Mouse (Mus musculus): ENCODE results near the gene Hnf1b. TPM values are rescaled to one million over a fixed set of nuclear protein-coding genes. Genes with fewer than 3 reads are reported as not detected.
A peak's percentile ranks its signal among the peaks of the same experiment; 100 is the strongest.

Hnf1b gene
- polyA plus RNA-seq, 1 experiment from 2014 or later = 4.8 TPM

- 6% methylated on average over 2 of the region's 2 CpGs for WGBS
- no peak overlapping the region for H3K9ac ChIP-seq (ENCODE audit: low read length)
- no peak overlapping the region for H3K27ac ChIP-seq (replicated peaks)
- no peak for DNase-seq (ENCODE audit: low spot score)
- ATAC-seq (ENCODE audit: low FRiP score, low TSS enrichment) = no peak
- H3K4me2 ChIP-seq (replicated peaks; ENCODE audit: low read depth) = no peak overlapping the region
- H3K9me3 ChIP-seq (ENCODE audit: control insufficient read depth, low read length) = no peaks in the 10 kb centered on the region
- no peaks in the 10 kb centered on the region for H3K36me3 ChIP-seq (ENCODE audit: control insufficient read depth, insufficient read depth, low read length)
- H3K27me3 ChIP-seq (ENCODE audit: control insufficient read depth, insufficient read depth, low read length) = peaks cover 7% of the 10 kb centered on the region; the same call in 1 of the 2 replicates
- no peak overlapping the region for H3K4me3 ChIP-seq (ENCODE audit: low read depth, low read length)
- H3K4me1 ChIP-seq (replicated peaks; ENCODE audit: control insufficient read depth, insufficient read depth) = no peaks in the 10 kb centered on the region
- TF ChIP-seq EP300 (optimal IDR thresholded peaks at IDR 0.05) (no peak), CTCF (IDR thresholded peaks at IDR 0.05; ENCODE audit: low read depth) (no peak)
These were observed 4.8 kb downstream of the Hnf1b start for GRCm38 (mm10) chr11:83854707-83855106.

GRCm38 (mm10) chr11:83857256-83857655 is 7.4 kb downstream of the Hnf1b start:
- no peak for TF ChIP-seq CTCF (IDR thresholded peaks at IDR 0.05; ENCODE audit: low read depth)
- no peak for TF ChIP-seq EP300 (optimal IDR thresholded peaks at IDR 0.05)
- WGBS = 85% methylated on average over 1 of the region's 1 CpGs
- H3K4me3 ChIP-seq (ENCODE audit: low read depth, low read length) = no peak overlapping the region
- ATAC-seq (ENCODE audit: low FRiP score, low TSS enrichment) (no peak), DNase-seq (ENCODE audit: low spot score) (no peak)
- H3K4me2 ChIP-seq (replicated peaks; ENCODE audit: low read depth) = no peak overlapping the region
- H3K4me1 ChIP-seq (replicated peaks; ENCODE audit: control insufficient read depth, insufficient read depth) = no peaks in the 10 kb centered on the region
- H3K27ac ChIP-seq (replicated peaks) = no peak overlapping the region
- H3K9ac ChIP-seq (ENCODE audit: low read length) = no peak overlapping the region
- H3K27me3 ChIP-seq (ENCODE audit: control insufficient read depth, insufficient read depth, low read length) = 0 out of 2 replicates have a peak, but pooled peaks cover 4% of the 10 kb centered on the region
- H3K36me3 ChIP-seq (ENCODE audit: control insufficient read depth, insufficient read depth, low read length) = no peaks in the 10 kb centered on the region
- H3K9me3 ChIP-seq (ENCODE audit: control insufficient read depth, low read length) = no peaks in the 10 kb centered on the region

DNA sequence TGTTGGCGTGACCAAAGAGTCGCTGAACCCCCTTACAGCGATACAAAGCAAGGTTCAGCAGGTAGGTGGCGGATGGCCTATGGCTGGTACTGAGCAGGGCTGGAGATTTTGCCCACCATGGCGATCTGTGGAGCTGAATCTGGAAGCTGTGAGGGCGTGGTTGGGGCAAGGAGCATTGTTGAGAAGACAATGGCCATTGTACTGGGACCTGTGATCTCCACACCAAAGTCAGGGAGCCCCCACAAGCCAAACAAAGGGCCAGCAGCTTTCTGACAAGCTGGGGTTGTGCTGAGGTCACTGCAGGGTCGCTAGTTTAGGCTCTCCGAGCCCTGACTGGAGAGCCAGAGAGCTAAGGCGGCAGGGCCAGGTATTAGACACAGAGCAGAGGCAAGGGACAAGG is 15.4 kb downstream of the Hnf1b start:
- Histone ChIP-seq H3K4me2 (replicated peaks; ENCODE audit: low read depth) (no peak overlapping the region), H3K9ac (ENCODE audit: low read length) (no peak overlapping the region), H3K27me3 (ENCODE audit: control insufficient read depth, insufficient read depth, low read length) (no peaks in the 10 kb centered on the region), H3K9me3 (ENCODE audit: control insufficient read depth, low read length) (no peaks in the 10 kb centered on the region), H3K27ac (replicated peaks) (no peak overlapping the region), H3K36me3 (ENCODE audit: control insufficient read depth, insufficient read depth, low read length) (no peaks in the 10 kb centered on the region), H3K4me1 (replicated peaks; ENCODE audit: control insufficient read depth, insufficient read depth) (no peaks in the 10 kb centered on the region), H3K4me3 (ENCODE audit: low read depth, low read length) (no peak overlapping the region)
- ATAC-seq (ENCODE audit: low FRiP score, low TSS enrichment) (no peak), DNase-seq (ENCODE audit: low spot score) (no peak)
- no peak for TF ChIP-seq CTCF (IDR thresholded peaks at IDR 0.05; ENCODE audit: low read depth)
- no peak for TF ChIP-seq EP300 (optimal IDR thresholded peaks at IDR 0.05)
- WGBS = 50% methylated on average over 9 of the region's 9 CpGs

GRCm38 (mm10) chr11:83867571-83867970 is 17.7 kb downstream of the Hnf1b start:
- Histone ChIP-seq H3K9ac (ENCODE audit: low read length) (no peak overlapping the region), H3K4me3 (ENCODE audit: low read depth, low read length) (no peak overlapping the region), H3K27me3 (ENCODE audit: control insufficient read depth, insufficient read depth, low read length) (no peaks in the 10 kb centered on the region), H3K4me1 (replicated peaks; ENCODE audit: control insufficient read depth, insufficient read depth) (no peaks in the 10 kb centered on the region), H3K27ac (replicated peaks) (0 out of 2 replicates have a peak overlapping the region, but pooled peaks have one; percentile 13), H3K36me3 (ENCODE audit: control insufficient read depth, insufficient read depth, low read length) (no peaks in the 10 kb centered on the region), H3K4me2 (replicated peaks; ENCODE audit: low read depth) (no peak overlapping the region), H3K9me3 (ENCODE audit: control insufficient read depth, low read length) (no peaks in the 10 kb centered on the region)
- TF ChIP-seq EP300 (optimal IDR thresholded peaks at IDR 0.05) (no peak), CTCF (IDR thresholded peaks at IDR 0.05; ENCODE audit: low read depth) (no peak)
- WGBS = 65% methylated on average over 3 of the region's 3 CpGs
- no peak for ATAC-seq (ENCODE audit: low FRiP score, low TSS enrichment)
- DNase-seq (ENCODE audit: low spot score) = no peak

DNA sequence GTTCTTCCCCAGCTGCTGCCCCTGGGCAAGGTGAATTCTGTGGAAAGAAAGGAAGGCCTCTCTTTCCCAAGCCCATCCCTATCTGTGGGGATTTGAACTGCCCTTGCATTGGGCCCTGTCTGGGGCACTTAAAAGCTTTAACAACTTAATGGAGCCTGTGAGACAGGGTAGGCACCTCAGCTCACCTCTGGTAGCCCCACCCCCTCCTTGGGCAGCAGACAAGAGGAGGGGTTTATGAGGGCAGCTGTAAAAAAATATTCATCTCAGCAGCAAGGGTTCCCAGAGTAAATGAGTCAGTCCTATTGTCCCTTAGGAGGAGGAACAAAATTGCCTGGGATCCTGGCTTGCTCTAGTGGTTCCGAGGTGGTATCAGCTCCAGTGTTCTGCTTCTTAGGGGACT is 19.3 kb downstream of the Hnf1b start:
- Histone ChIP-seq H3K4me2 (replicated peaks; ENCODE audit: low read depth) (no peak overlapping the region), H3K4me1 (replicated peaks; ENCODE audit: control insufficient read depth, insufficient read depth) (no peaks in the 10 kb centered on the region), H3K9ac (ENCODE audit: low read length) (no peak overlapping the region), H3K4me3 (ENCODE audit: low read depth, low read length) (no peak overlapping the region), H3K9me3 (ENCODE audit: control insufficient read depth, low read length) (no peaks in the 10 kb centered on the region), H3K36me3 (ENCODE audit: control insufficient read depth, insufficient read depth, low read length) (no peaks in the 10 kb centered on the region), H3K27me3 (ENCODE audit: control insufficient read depth, insufficient read depth, low read length) (no peaks in the 10 kb centered on the region), H3K27ac (replicated peaks) (no peak overlapping the region)
- no peak for DNase-seq (ENCODE audit: low spot score)
- TF ChIP-seq CTCF (IDR thresholded peaks at IDR 0.05; ENCODE audit: low read depth) (no peak), EP300 (optimal IDR thresholded peaks at IDR 0.05) (no peak)
- ATAC-seq (ENCODE audit: low FRiP score, low TSS enrichment) = no peak
- 50% methylated on average over 1 of the region's 1 CpGs for WGBS

DNA sequence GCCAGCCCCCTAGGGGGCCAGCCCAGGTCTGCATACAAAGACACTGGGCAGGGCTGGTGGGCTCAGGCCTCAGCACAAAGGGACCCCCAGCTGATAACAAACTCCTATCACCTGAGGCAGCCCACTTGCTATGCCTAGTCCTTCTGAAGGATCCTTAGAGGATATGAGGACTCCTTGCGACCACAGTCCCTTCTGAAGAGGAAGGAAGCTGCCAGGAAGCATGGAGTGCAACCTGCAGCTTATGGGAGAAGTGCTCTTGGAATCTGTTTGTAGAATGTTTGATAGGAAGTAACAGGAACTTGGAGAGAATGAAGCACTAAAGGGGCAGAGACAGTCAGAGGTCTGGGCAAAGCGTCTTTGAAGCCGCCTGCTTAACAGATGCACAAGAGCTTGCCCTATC is 19.8 kb downstream of the Hnf1b start:
- WGBS = 76% methylated on average over 3 of the region's 3 CpGs
- no peaks in the 10 kb centered on the region for H3K36me3 ChIP-seq (ENCODE audit: control insufficient read depth, insufficient read depth, low read length)
- no peaks in the 10 kb centered on the region for H3K9me3 ChIP-seq (ENCODE audit: control insufficient read depth, low read length)
- no peak for TF ChIP-seq CTCF (IDR thresholded peaks at IDR 0.05; ENCODE audit: low read depth)
- no peak for TF ChIP-seq EP300 (optimal IDR thresholded peaks at IDR 0.05)
- H3K9ac ChIP-seq (ENCODE audit: low read length) = no peak overlapping the region
- DNase-seq (ENCODE audit: low spot score) (no peak), ATAC-seq (ENCODE audit: low FRiP score, low TSS enrichment) (no peak)
- no peaks in the 10 kb centered on the region for H3K27me3 ChIP-seq (ENCODE audit: control insufficient read depth, insufficient read depth, low read length)
- H3K4me2 ChIP-seq (replicated peaks; ENCODE audit: low read depth) = no peak overlapping the region
- H3K4me1 ChIP-seq (replicated peaks; ENCODE audit: control insufficient read depth, insufficient read depth) = no peaks in the 10 kb centered on the region
- H3K4me3 ChIP-seq (ENCODE audit: low read depth, low read length) = no peak overlapping the region
- no peak overlapping the region for H3K27ac ChIP-seq (replicated peaks)

Measured in stomach, postnatal 0 days (tissue).